Mouse (Mus musculus): Measurements from ENCODE around the gene Tpra1.

DNA sequence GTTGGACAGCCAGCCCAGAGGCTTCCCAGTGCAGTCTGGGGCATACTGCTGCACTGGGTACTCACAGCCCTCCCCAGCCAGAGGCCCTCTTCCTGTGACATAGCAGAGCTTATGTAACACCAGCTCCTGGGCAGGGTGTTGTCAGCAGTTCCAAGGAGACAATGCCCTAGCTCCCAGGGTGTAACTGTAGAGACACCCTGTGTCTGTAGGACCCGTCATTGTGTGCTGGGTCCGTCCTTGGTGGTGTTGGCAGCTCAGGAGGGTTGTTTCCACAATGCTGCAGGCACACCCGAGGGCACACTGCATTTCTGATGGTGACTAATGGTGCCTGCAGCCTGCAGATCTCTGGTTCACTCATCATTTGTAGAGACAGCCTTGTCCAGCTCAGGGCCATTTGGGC, 24.8 kb downstream of the Tpra1 start:
- TF ChIP-seq CTCF (IDR thresholded peaks at IDR 0.05; ENCODE audit: insufficient read depth, low read depth, low read length) = no peak
- no peak for TF ChIP-seq POLR2A (IDR thresholded peaks at IDR 0.05; ENCODE audit: insufficient read depth, low read depth, low read length)
